Mouse (Mus musculus): ENCODE data around the gene H2-M9. TPM values are rescaled to one million over a fixed set of nuclear protein-coding genes. Genes with fewer than 3 reads are reported as not detected.

H2-M9 gene
- polyA plus RNA-seq (2017; shearing (Covaris generic)): under 1 TPM; 0.28 to 0.60 TPM

GRCm38 (mm10) chr17:36642566-36642965 is at the start of gene H2-M9:
H2-M9 (minus strand) TSS chr17:36642666.

GRCm38 (mm10) chr17:36672119-36672518 is 29.7 kb upstream of the H2-M9 start, which contains the start of gene H2-M1:
H2-M1 (minus strand) TSS chr17:36672219.

Other genes with a start within 250 kb of the H2-M9 start
- not detected for gene H2-M10.4, start 180.3 kb downstream of the H2-M9 start, polyA plus RNA-seq (2017; shearing (Covaris generic))
- gene H2-M11, start 95.6 kb downstream of the H2-M9 start, polyA plus RNA-seq (2017; shearing (Covaris generic)): not detected
- not detected for gene H2-M1, start 29.6 kb upstream of the H2-M9 start, polyA plus RNA-seq (2017; shearing (Covaris generic))
- gene H2-M10.5, start 130.2 kb upstream of the H2-M9 start, polyA plus RNA-seq (2017; shearing (Covaris generic)): under 1 TPM; 0.11 to 0.29 TPM
- gene H2-M10.6, start 169.5 kb upstream of the H2-M9 start, polyA plus RNA-seq (2017; shearing (Covaris generic)): not detected
- 100 to 1,000 TPM; 137 to 139 TPM for gene Trim26, start 194.5 kb upstream of the H2-M9 start, polyA plus RNA-seq (2017; shearing (Covaris generic))
- gene Trim15, start 224.5 kb upstream of the H2-M9 start, polyA plus RNA-seq (2017; shearing (Covaris generic)): under 1 TPM; 0.17 to 0.28 TPM
- gene Trim10, start 226.9 kb upstream of the H2-M9 start, polyA plus RNA-seq (2017; shearing (Covaris generic)): under 1 TPM; 0.18 to 0.42 TPM
- not detected for gene Trim40, start 247.5 kb upstream of the H2-M9 start, polyA plus RNA-seq (2017; shearing (Covaris generic))

All from inflammation-experienced regulatory T-cells (primary cell).